In the genomic region with DNA sequence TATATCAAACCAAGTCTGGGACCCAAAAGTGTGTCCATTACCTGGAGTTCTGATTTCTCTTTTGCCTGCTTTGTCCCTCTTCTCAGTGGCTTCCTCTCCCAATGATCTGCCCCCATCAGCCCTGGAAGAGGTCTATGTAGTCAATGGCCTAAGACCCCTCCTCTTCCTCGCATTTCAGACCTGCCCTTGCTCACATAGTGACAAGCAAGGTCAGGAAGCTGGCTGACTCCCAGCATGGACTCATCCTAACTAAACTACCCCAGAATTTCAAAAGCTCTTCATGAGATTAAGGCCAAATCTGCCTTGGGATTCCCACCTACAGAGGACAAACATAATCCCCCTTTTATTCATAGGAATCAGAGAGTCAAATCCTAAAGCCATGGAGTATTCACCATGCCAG, we compare ENCODE assay signal across 8 mouse cellular contexts. TPM values are rescaled to one million over a fixed set of nuclear protein-coding genes. Genes with fewer than 3 reads are reported as not detected.
A peak's percentile ranks its signal among the peaks of the same experiment; 100 is the strongest.
DNase-seq lines count a peak whose midpoint lies in the region; ATAC-seq and TF ChIP-seq lines count a peak whose summit lies in the region.

No protein-coding gene starts in this region.

- H3K27ac ChIP-seq in lung, embryonic 16.5 days (ENCODE audit: low read length): peak overlapping the region; percentile 33; the same call in 1 of the 2 replicates
- no peak overlapping the region for H3K27ac ChIP-seq in hindbrain, postnatal 0 days
- H3K27ac ChIP-seq in neural tube, embryonic 13.5 days (replicated peaks): no peak overlapping the region

- ATAC-seq in lung, embryonic 16.5 days (ENCODE audit: low read depth): no peak
- ATAC-seq in hindbrain, postnatal 0 days: no peak
- ATAC-seq in neural tube, embryonic 13.5 days (ENCODE audit: low read depth): no peak

- no peak for TF ChIP-seq CTCF in hindbrain, postnatal 0 days (IDR thresholded peaks at IDR 0.05; ENCODE audit: low read depth)

- no peak overlapping the region for H3K9ac ChIP-seq in lung, embryonic 16.5 days (ENCODE audit: low read length)
- H3K9ac ChIP-seq in hindbrain, postnatal 0 days (replicated peaks; ENCODE audit: low read length): no peak overlapping the region
- H3K9ac ChIP-seq in neural tube, embryonic 13.5 days: no peak overlapping the region

- intact Hi-C loops in left cerebral cortex, postnatal 14 days (cut with DNase I): loop anchor here (5.0 kb wide), 1 partner anchor 43 kb away; no protein-coding TSS in a partner anchor
- intact Hi-C loops in left cerebral cortex, postnatal 10 days (cut with DNase I): loop anchor here (5.0 kb wide), 1 partner anchor 158 kb away; no protein-coding TSS in a partner anchor

- no peaks in the 10 kb centered on the region for H3K36me3 ChIP-seq in lung, embryonic 16.5 days (ENCODE audit: control insufficient read depth, insufficient read depth, low read length)
- H3K36me3 ChIP-seq in hindbrain, postnatal 0 days (ENCODE audit: insufficient read depth, low read length): no peaks in the 10 kb centered on the region
- no peaks in the 10 kb centered on the region for H3K36me3 ChIP-seq in neural tube, embryonic 13.5 days

- no peaks in the 10 kb centered on the region for H3K27me3 ChIP-seq in lung, embryonic 16.5 days (ENCODE audit: control insufficient read depth, insufficient read depth, low read depth, low read length)
- peaks cover 4% of the 10 kb centered on the region; the same call in 1 of the 2 replicates for H3K27me3 ChIP-seq in hindbrain, postnatal 0 days (ENCODE audit: insufficient read depth, low read length)
- H3K27me3 ChIP-seq in neural tube, embryonic 13.5 days: peaks cover 13% of the 10 kb centered on the region; the same call in 1 of the 2 replicates

- H3K4me1 ChIP-seq in lung, embryonic 16.5 days (replicated peaks; ENCODE audit: control insufficient read depth, insufficient read depth, low read length): peaks cover 12% of the 10 kb centered on the region
- H3K4me1 ChIP-seq in hindbrain, postnatal 0 days (ENCODE audit: insufficient read depth, low read length): peaks cover 10% of the 10 kb centered on the region; the same call in 1 of the 2 replicates
- H3K4me1 ChIP-seq in neural tube, embryonic 13.5 days (replicated peaks): peaks cover 15% of the 10 kb centered on the region

- peak overlapping the region; percentile 79; the same call in 1 of the 2 replicates for H3K4me3 ChIP-seq in lung, embryonic 16.5 days (ENCODE audit: low read length)
- peak overlapping the region; percentile 73; the same call in 1 of the 2 replicates for H3K4me3 ChIP-seq in hindbrain, postnatal 0 days (ENCODE audit: low read length)
- peak overlapping the region; percentile 59 for H3K4me3 ChIP-seq in neural tube, embryonic 13.5 days

- WGBS in lung, embryonic 16.5 days: 47% methylated on average over 1 of the region's 1 CpGs
- 43% methylated on average over 1 of the region's 1 CpGs for WGBS in hindbrain, postnatal 0 days
- 44% methylated on average over 1 of the region's 1 CpGs for WGBS in neural tube, embryonic 13.5 days

- DNase-seq in adrenal gland, postnatal 10 days: peak; percentile 35
- no peak for DNase-seq in adrenal gland, postnatal 4 days (ENCODE audit: low spot score in 2 of 2)
- no peak for DNase-seq in lung, postnatal 14 days
- DNase-seq in hindbrain, postnatal 0 days (ENCODE audit: low spot score): no peak
- DNase-seq in left cerebral cortex, postnatal 14 days (ENCODE audit: low spot score in 2 of 2): no peak
- no peak for DNase-seq in left cerebral cortex, postnatal 10 days (ENCODE audit: extremely low spot score in 1 of 2, low spot score in 2 of 2)

- H3K4me2 ChIP-seq in lung, embryonic 16.5 days (ENCODE audit: low read depth, low read length): peak overlapping the region; percentile 97
- peak overlapping the region; percentile 100 for H3K4me2 ChIP-seq in hindbrain, postnatal 0 days (ENCODE audit: low read depth, low read length)
- H3K4me2 ChIP-seq in neural tube, embryonic 13.5 days: peak overlapping the region; percentile 97

- no peaks in the 10 kb centered on the region for H3K9me3 ChIP-seq in lung, embryonic 16.5 days (ENCODE audit: control insufficient read depth, low read length)
- no peaks in the 10 kb centered on the region for H3K9me3 ChIP-seq in hindbrain, postnatal 0 days (ENCODE audit: low read length)
- H3K9me3 ChIP-seq in neural tube, embryonic 13.5 days: no peaks in the 10 kb centered on the region

RNA-seq across cellular contexts. Expression of gene Epb41, which starts 0.7 kb away (rescaled TPM):
- 10 to 100 TPM; 77.8 to 79.6 TPM for total RNA-seq in adrenal gland, postnatal 10 days (2021)
- 10 to 100 TPM; 67.2 to 91.2 TPM for total RNA-seq in adrenal gland, postnatal 4 days (2021)
- polyA plus RNA-seq in lung, embryonic 16.5 days (2015; fragmentation: Nextera tagmentation; extraction: Ambion mirVana): 56.8 and 57.7 TPM in 2 replicates
- 69.7 and 70.1 TPM in 2 replicates for total RNA-seq in hindbrain, postnatal 0 days (2014; rRNA removed)
- polyA plus RNA-seq in hindbrain, postnatal 0 days (2015; fragmentation: Nextera tagmentation; extraction: Ambion mirVana): 33.3 and 33.7 TPM in 2 replicates
- 95.5 and 113 TPM in 2 replicates for polyA plus RNA-seq in neural tube, embryonic 13.5 days (2015; fragmentation: Nextera tagmentation; extraction: Ambion mirVana)
- total RNA-seq in left cerebral cortex, postnatal 14 days (2021): 10 to 100 TPM; 26.2 to 28.4 TPM
- total RNA-seq in left cerebral cortex, postnatal 10 days (2021): 10 to 100 TPM; 28.9 to 31.9 TPM

RNA-seq across cellular contexts. Expression of gene Gm10300, which starts 1.3 kb away (rescaled TPM):
- total RNA-seq in adrenal gland, postnatal 10 days (2021): under 1 TPM; 0.15 to 0.55 TPM
- total RNA-seq in adrenal gland, postnatal 4 days (2021): under 1 TPM; 0.70 to 0.73 TPM
- 0.10 TPM in 1 of 2 replicates, not detected in the other for polyA plus RNA-seq in lung, embryonic 16.5 days (2015; fragmentation: Nextera tagmentation; extraction: Ambion mirVana)
- not detected in 2 replicates for total RNA-seq in hindbrain, postnatal 0 days (2014; rRNA removed)
- not detected in 2 replicates for polyA plus RNA-seq in hindbrain, postnatal 0 days (2015; fragmentation: Nextera tagmentation; extraction: Ambion mirVana)
- 0.20 TPM in 1 of 2 replicates, not detected in the other for polyA plus RNA-seq in neural tube, embryonic 13.5 days (2015; fragmentation: Nextera tagmentation; extraction: Ambion mirVana)
- total RNA-seq in left cerebral cortex, postnatal 14 days (2021): not detected
- under 1 TPM in 1 of 2 experiments, not detected in 1; 0.15 TPM for total RNA-seq in left cerebral cortex, postnatal 10 days (2021)
